Mouse (Mus musculus) G1E (cell line): ENCODE measurements around the gene Gfy. TPM values are rescaled to one million over a fixed set of nuclear protein-coding genes. Genes with fewer than 3 reads are reported as not detected.

Experiments used
- ATAC-seq: 2 replicates; pipeline ENCODE4 v1.8.0; 2016; ENCODE audit warnings: mild to moderate bottlenecking; ENCODE audit not compliant: insufficient number of reproducible peaks, poor library complexity, low FRiP score, severe bottlenecking; ENCODE audit errors: extremely low read depth
- DNase-seq: peaks from one replicate; pipeline ENCODE4 v3.0.0; 2012; ENCODE audit warnings: low spot score
- H3K27me3 ChIP-seq: 2 replicates; pipeline ENCODE4 v1.6.1; 2012; ENCODE audit warnings: mild to moderate bottlenecking, low read length, inconsistent platforms; ENCODE audit not compliant: insufficient read depth
- H3K36me3 ChIP-seq: replicated peaks from 2 replicates; pipeline ENCODE3; 2012; ENCODE audit warnings: mild to moderate bottlenecking, inconsistent platforms
- H3K4me1 ChIP-seq: 2 replicates; pipeline ENCODE4 v1.6.1; 2012; ENCODE audit warnings: low read depth, low read length, inconsistent platforms, mixed read lengths; ENCODE audit not compliant: insufficient read depth
- H3K4me3 ChIP-seq: 2 replicates; pipeline ENCODE4 v1.5.1; 2012; ENCODE audit warnings: low read depth, mild to moderate bottlenecking, inconsistent platforms, low read length, moderate library complexity, mixed read lengths
- H3K9me3 ChIP-seq: replicated peaks from 2 replicates; pipeline ENCODE4 v1.6.1; 2012; ENCODE audit warnings: inconsistent platforms
- CTCF ChIP-seq: IDR thresholded peaks from 2 replicates; pipeline ENCODE4 v1.5.1; 2012; ENCODE audit warnings: low read depth, low read length, inconsistent platforms, mixed read lengths
- GATA1 ChIP-seq: IDR thresholded peaks from 2 replicates; pipeline ENCODE4 v1.6.1; 2012; ENCODE audit warnings: borderline replicate concordance, low read length, inconsistent platforms, mixed read lengths
- GATA2 ChIP-seq: IDR thresholded peaks from 2 replicates; pipeline ENCODE4 v1.6.1; 2012; ENCODE audit warnings: low read depth, low read length, inconsistent platforms, borderline replicate concordance
- POLR2AphosphoS5 ChIP-seq: IDR thresholded peaks from 2 replicates; pipeline ENCODE4 v1.6.1; 2012; ENCODE audit warnings: low read depth, low read length, inconsistent platforms; ENCODE audit not compliant: insufficient replicate concordance
- TAL1 ChIP-seq: conservative IDR thresholded peaks from 2 replicates; pipeline ENCODE4 v1.6.1; 2012; ENCODE audit warnings: low read depth, low read length, inconsistent platforms, mixed read lengths
- polyA plus RNA-seq: library from polyadenylated mRNA; stranded (reverse); fragments of >175 nt; gene quantifications from 2 replicates; pipeline ENCODE4 v1.2.3, GENCODE M21; 2012
- total RNA-seq, 2 experiments: library from RNA; stranded (forward) in 1 of 2; stranded (reverse) in 1 of 2; fragments of 200-1000 nt in 1 of 2; fragments of >200 nt in 1 of 2; fragmentation: Nextera tagmentation in 1 of 2; gene quantifications; 2 replicates each; pipeline ENCODE4 v1.2.3; 2014 to 2017

Gene Gfy
- total and polyA plus RNA-seq, 3 experiments = 0.05 TPM; not detected in 2

DNA sequence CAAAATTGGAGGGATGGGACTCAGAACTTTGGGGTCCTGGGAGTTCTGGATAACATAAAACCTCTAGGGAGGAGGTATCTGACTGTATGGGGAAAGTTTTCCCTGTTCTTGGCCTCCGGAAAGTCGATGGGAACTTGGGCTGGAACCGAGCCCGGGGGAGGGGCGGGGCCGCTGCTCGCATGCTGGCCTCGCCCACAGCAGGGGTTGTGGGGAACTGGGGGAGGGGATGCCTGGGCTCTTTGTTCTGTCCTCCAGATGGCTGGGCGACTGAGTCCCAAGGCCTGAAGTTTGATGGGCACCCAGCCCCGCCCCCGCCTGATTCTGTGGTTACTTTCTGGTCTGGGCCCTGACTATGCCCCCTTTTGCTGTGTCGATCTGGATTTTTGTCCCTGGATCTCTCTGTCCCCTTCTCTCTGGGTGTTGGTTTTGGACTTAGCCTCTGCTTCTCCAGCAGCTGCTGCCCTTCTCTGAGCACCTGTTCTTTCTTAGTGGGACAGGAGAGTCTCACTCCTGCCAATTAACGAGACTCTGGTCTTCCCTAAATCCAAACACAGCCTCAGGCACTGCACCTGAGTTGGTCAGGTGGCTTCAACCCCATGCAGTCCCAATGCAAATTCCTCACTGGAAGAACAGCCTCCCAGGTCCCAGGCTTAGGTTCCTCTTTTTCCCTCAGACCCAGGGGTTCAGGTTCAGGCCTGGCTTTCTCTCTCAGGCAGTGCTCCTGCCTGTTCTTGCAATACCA is 37.2 kb upstream of the Gfy start:
- no peak for TF ChIP-seq TAL1
- no peaks in the 10 kb centered on the region for H3K9me3 ChIP-seq
- H3K4me3 ChIP-seq = no peak overlapping the region
- H3K4me1 ChIP-seq = peaks cover 7% of the 10 kb centered on the region
- peaks cover 60% of the 10 kb centered on the region for H3K27me3 ChIP-seq
- ATAC-seq (no peak), DNase-seq (no peak)
- H3K36me3 ChIP-seq = no peaks in the 10 kb centered on the region

DNA sequence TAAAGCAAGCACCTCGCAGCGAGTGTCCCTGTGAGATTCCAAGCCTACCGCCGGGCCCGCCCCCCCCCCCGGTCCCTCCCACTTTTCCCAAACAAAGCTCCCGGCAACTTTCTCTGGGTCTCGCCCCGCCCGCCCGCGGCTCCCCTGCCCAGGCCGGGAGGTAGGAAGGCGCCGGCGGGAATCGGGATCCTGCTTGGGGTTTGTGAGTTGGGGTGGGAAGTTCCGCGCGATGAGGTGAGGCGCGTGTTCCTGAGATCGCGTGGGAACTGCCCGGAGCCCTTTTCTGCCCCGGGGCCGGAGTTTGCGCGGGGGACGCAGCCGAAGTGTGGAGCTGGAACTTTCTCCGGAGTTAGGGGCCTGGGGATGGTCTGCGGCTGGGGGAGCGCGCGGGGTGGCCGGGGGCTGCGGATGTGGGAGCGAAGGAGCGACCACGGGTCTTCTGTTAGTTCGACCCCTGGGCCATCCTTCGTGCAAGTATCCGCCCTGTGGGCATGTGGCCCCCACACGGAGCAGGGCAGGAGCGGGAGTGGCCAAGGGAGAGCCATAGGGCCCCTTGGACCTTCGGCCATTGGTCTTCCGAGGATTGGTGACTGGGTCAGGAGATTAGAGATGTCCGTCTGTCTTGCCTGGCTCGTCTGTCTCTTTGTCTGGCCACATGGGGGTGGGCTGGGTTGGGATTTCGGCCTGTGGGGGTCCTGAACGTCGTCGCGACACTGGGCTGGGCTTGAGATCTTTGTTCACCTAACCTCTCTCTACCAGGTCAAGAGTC is 36.5 kb upstream of the Gfy start, which contains the start of gene Tead2:
Gene Tead2, plus strand, starts transcription at position 81 of the 769 bp plus-strand sequence.
- H3K27me3 ChIP-seq = peaks cover 66% of the 10 kb centered on the region
- H3K4me1 ChIP-seq = peaks cover 11% of the 10 kb centered on the region
- ATAC-seq (no peak), DNase-seq (no peak)
- no peaks in the 10 kb centered on the region for H3K36me3 ChIP-seq
- no peak within 1 kb of the TSS for H3K4me3 ChIP-seq
- H3K9me3 ChIP-seq = no peaks in the 10 kb centered on the region
- TF ChIP-seq TAL1 = no peak
- no peak for TF ChIP-seq GATA2
- no peak for TF ChIP-seq GATA1
- no peak for TF ChIP-seq CTCF
- TF ChIP-seq POLR2AphosphoS5 = no peak

DNA sequence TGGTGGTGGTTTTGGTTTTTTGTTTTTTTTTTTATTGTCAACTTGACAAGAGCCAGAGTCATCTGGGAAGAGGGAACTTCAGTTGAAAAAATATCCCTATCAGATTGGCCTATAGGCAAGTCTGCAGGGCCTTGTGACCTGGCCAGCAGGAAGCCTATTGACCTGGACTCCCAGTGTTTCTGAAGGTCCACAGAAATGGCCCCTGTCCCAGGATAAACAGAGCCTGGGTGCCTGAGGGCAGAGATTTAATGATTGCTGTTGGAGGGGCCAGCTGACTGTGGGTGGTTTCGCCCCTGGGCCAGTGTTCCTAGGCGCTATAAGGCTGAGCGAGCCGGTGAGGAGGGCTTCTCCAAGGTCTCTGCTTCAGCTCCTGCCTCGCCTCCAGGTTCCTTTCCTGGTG is 34.3 kb upstream of the Gfy start:
- Histone ChIP-seq H3K4me1 (peaks cover 11% of the 10 kb centered on the region), H3K9me3 (no peaks in the 10 kb centered on the region), H3K4me3 (no peak overlapping the region), H3K27me3 (peaks cover 62% of the 10 kb centered on the region), H3K36me3 (no peaks in the 10 kb centered on the region)
- DNase-seq (no peak), ATAC-seq (no peak)
- TF ChIP-seq GATA1 = no peak
- no peak for TF ChIP-seq TAL1
- TF ChIP-seq POLR2AphosphoS5 = no peak
- TF ChIP-seq CTCF = no peak
- no peak for TF ChIP-seq GATA2

DNA sequence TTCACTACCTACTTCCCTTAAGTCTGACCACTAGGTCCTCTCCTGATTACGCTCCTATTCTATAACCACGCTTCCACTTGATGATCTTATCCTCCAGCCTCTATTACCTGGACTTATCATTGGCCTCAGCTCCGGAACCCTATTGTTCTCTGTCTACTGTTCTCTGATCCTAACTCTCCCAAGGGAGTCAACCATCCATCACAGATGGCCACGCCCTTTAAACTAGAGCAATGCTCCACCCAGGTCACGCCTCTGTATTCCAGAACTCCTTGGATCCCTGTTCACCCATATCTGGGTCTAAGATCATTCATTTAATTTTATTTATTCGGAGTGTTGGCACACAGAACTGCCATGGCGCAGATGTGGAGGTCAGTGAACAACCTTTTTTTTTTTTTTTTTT is 33.0 kb upstream of the Gfy start:
- no peaks in the 10 kb centered on the region for H3K9me3 ChIP-seq
- TF ChIP-seq GATA1 (no peak), TAL1 (no peak), GATA2 (no peak), POLR2AphosphoS5 (no peak), CTCF (no peak)
- ATAC-seq (no peak), DNase-seq (no peak)
- H3K27me3 ChIP-seq = peaks cover 55% of the 10 kb centered on the region
- H3K36me3 ChIP-seq = no peaks in the 10 kb centered on the region
- H3K4me1 ChIP-seq = peaks cover 11% of the 10 kb centered on the region
- H3K4me3 ChIP-seq = no peak overlapping the region

DNA sequence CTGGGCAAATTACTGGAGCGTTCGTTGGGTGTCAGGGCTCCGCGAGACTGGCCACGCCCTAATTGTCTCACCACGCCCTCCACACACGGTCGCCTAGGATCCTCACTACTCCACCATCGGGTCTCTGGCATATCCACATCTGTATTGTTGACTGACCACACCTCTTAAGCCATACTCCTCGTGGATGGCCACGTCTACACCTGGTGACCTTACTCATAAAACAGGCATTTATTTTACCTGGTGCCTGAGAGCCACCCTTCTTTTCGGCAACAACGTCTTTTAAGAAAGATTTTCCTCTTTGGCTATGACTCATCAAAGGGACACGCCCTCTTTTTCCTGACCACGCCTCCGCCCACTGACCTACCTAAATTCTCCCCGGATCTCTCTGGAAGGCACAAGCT is 32.5 kb upstream of the Gfy start, which contains the start of gene Dkkl1:
Gene Dkkl1, minus strand, starts transcription at position 297 of the 401 bp plus-strand sequence.
- H3K36me3 ChIP-seq = no peaks in the 10 kb centered on the region
- ATAC-seq (no peak), DNase-seq (no peak)
- TF ChIP-seq CTCF (no peak), GATA2 (no peak), POLR2AphosphoS5 (no peak), GATA1 (no peak)
- H3K4me3 ChIP-seq = peak within 1 kb of the TSS; percentile 34; the same call in 1 of the 2 replicates
- H3K27me3 ChIP-seq = peaks cover 50% of the 10 kb centered on the region
- peaks cover 11% of the 10 kb centered on the region for H3K4me1 ChIP-seq
- H3K9me3 ChIP-seq = no peaks in the 10 kb centered on the region

DNA sequence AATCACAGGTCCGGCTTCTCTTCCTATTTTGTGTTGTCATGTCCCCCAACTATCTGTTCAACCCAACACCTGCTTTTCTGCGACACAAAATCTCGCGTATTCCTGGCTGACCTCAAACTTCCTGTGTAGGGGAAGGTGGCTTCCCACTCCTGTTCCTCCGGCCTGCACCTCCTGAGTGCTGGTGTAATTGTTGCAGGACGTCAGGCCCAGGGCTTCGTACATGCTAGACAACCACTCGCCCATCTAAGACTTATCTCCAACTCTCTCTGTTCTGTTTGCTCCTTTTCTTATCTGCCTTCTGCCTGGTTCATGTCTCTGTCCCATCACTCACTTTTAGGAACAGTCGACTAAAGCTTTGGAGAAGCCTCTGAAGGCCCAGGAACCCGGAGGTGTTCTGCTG is 31.7 kb upstream of the Gfy start:
- peaks cover 45% of the 10 kb centered on the region for H3K27me3 ChIP-seq
- DNase-seq = no peak

More for the DNA sequence above, 31.7 kb upstream of the Gfy start:
- ATAC-seq = no peak
- H3K36me3 ChIP-seq = no peaks in the 10 kb centered on the region
- TF ChIP-seq TAL1 = no peak
- no peak for TF ChIP-seq GATA2
- no peak for TF ChIP-seq POLR2AphosphoS5
- TF ChIP-seq CTCF = no peak
- no peak for TF ChIP-seq GATA1
- no peaks in the 10 kb centered on the region for H3K9me3 ChIP-seq
- H3K4me1 ChIP-seq = peaks cover 11% of the 10 kb centered on the region
- H3K4me3 ChIP-seq = no peak overlapping the region
